Mouse (Mus musculus) heart, postnatal 0 days (tissue): ENCODE results near the gene Vmn1r195.

ENCODE experiments used
- CTCF ChIP-seq: IDR thresholded peaks from 2 replicates; pipeline ENCODE4 v1.5.1; 2016; ENCODE audit warnings: antibody characterized with exemption, control low read depth, low read depth
- EP300 ChIP-seq: IDR thresholded peaks from 2 replicates; pipeline ENCODE4 v1.6.1; 2016; ENCODE audit warnings: antibody characterized with exemption, low read depth

DNA sequence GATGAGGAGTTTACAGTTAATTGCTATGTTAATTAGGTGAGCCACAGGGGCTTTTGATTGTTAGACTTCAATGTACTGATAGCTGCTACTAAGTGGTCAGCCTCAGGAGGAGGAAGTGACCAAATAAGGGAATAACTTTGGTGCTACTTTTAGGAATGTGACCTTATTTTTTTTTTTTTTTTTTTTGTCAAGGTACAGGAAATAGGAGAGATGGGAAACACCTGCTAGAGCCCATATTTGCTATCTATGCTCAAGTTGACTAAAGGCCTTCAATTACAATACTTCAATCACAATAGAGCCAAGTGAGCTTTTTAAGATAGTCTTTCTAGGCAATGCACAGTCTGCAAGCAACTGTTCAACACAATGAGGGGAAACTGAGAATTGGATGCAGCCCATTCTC lies 49.8 kb downstream of the Vmn1r195 start:
- no peak for TF ChIP-seq CTCF
- no peak for TF ChIP-seq EP300
